8 mouse cellular contexts compared by ENCODE assay signal in genomic region chr6:72283914-72284313, GRCm38 (mm10). TPM values are rescaled to one million over a fixed set of nuclear protein-coding genes. Genes with fewer than 3 reads are reported as not detected.
DNase-seq lines count a peak whose midpoint lies in the region; ATAC-seq and TF ChIP-seq lines count a peak whose summit lies in the region.

No protein-coding gene starts in this region.

- H3K4me1 ChIP-seq in ES-Bruce4 (ENCODE audit: control insufficient read depth, insufficient read depth, low read length), result no peaks in the 10 kb centered on the region
- H3K4me1 ChIP-seq in lung, embryonic 14.5 days (ENCODE audit: insufficient read depth), result no peaks in the 10 kb centered on the region

- no peak overlapping the region for H3K4me3 ChIP-seq in ES-Bruce4 (ENCODE audit: low read depth, low read length)
- no peak overlapping the region for H3K4me3 ChIP-seq in lung, embryonic 14.5 days (ENCODE audit: low read depth, low read length)

- H3K27me3 ChIP-seq in ES-Bruce4 (ENCODE audit: control insufficient read depth, insufficient read depth, low read length, poor library complexity, severe bottlenecking), result no peaks in the 10 kb centered on the region
- no peaks in the 10 kb centered on the region for H3K27me3 ChIP-seq in lung, embryonic 14.5 days (ENCODE audit: insufficient read depth, low read length)

- WGBS in lung, embryonic 14.5 days, result 19% methylated on average over 4 of the region's 4 CpGs

- H3K36me3 ChIP-seq in ES-Bruce4 (ENCODE audit: control insufficient read depth, insufficient read depth, low read length, poor library complexity, severe bottlenecking), result no peaks in the 10 kb centered on the region
- no peaks in the 10 kb centered on the region for H3K36me3 ChIP-seq in lung, embryonic 14.5 days (ENCODE audit: insufficient read depth)

- no peak for TF ChIP-seq POLR2A in ES-Bruce4 (IDR thresholded peaks at IDR 0.05; ENCODE audit: insufficient read depth, low read length)

- no peak overlapping the region for H3K27ac ChIP-seq in ES-Bruce4 (ENCODE audit: insufficient read depth, low read length)
- no peak overlapping the region for H3K27ac ChIP-seq in lung, embryonic 14.5 days (ENCODE audit: low read depth)

- DNase-seq in adrenal gland, postnatal 10 days, result peak; percentile 60
- DNase-seq in adrenal gland, adult 8-10 months, result no peak
- DNase-seq in layer of hippocampus, adult 11-12 months (ENCODE audit: low spot score), result peak; percentile 59
- DNase-seq in layer of hippocampus, adult 9-10 months (ENCODE audit: low spot score), result no peak
- DNase-seq in embryo, embryonic 9.5 days (ENCODE audit: extremely low spot score), result peak; percentile 26
- peak; percentile 80 for DNase-seq in lung, embryonic 14.5 days
- DNase-seq in thymus, postnatal 14 days, result peak; percentile 44

- H3K9me3 ChIP-seq in ES-Bruce4 (replicated peaks; ENCODE audit: control insufficient read depth, insufficient read depth, low read length, poor library complexity, severe bottlenecking), result no peaks in the 10 kb centered on the region
- no peaks in the 10 kb centered on the region for H3K9me3 ChIP-seq in lung, embryonic 14.5 days (ENCODE audit: low read depth, low read length)

- no peak for TF ChIP-seq EP300 in ES-Bruce4 (IDR thresholded peaks at IDR 0.05; ENCODE audit: insufficient read depth, low read depth, low read length)

- H3K9ac ChIP-seq in ES-Bruce4 (ENCODE audit: low read depth, poor library complexity, severe bottlenecking), result no peak overlapping the region
- no peak overlapping the region for H3K9ac ChIP-seq in lung, embryonic 14.5 days

- no peak overlapping the region for H3K4me2 ChIP-seq in lung, embryonic 14.5 days

- ATAC-seq in lung, embryonic 14.5 days (ENCODE audit: insufficient read depth), result no peak; the same call in 1 of the 2 replicates

- TF ChIP-seq CTCF in ES-Bruce4 (IDR thresholded peaks at IDR 0.05; ENCODE audit: low read depth, low read length), result peak; percentile 60
- TF ChIP-seq CTCF in lung, embryonic 14.5 days (IDR thresholded peaks at IDR 0.05; ENCODE audit: low read depth), result peak; percentile 79

RNA-seq across cellular contexts. Expression of gene Sftpb, which starts 20.5 kb away (rescaled TPM):
- under 1 TPM in 1 of 2 experiments, not detected in 1; 0.24 TPM for total RNA-seq in adrenal gland, postnatal 10 days (2021)
- not detected for total RNA-seq in adrenal gland, adult 8-10 months (2022)
- not detected in 2 replicates for polyA plus RNA-seq in ES-Bruce4 (2011; ENCODE audit: insufficient read depth, insufficient read length, low read depth, missing spikeins)
- polyA plus RNA-seq in lung, embryonic 14.5 days (2014; fragmentation: Nextera tagmentation; extraction: Ambion mirVana), result 30.4 and 33.5 TPM in 2 replicates

RNA-seq across cellular contexts. Expression of gene Atoh8, which starts 48.5 kb away (rescaled TPM):
- total RNA-seq in adrenal gland, postnatal 10 days (2021), result 1 to 10 TPM; 7.0 to 7.9 TPM
- total RNA-seq in adrenal gland, adult 8-10 months (2022), result 1 to 10 TPM; 1.8 to 3.9 (median 2.2) TPM
- not detected in 2 replicates for polyA plus RNA-seq in ES-Bruce4 (2011; ENCODE audit: insufficient read depth, insufficient read length, low read depth, missing spikeins)
- polyA plus RNA-seq in lung, embryonic 14.5 days (2014; fragmentation: Nextera tagmentation; extraction: Ambion mirVana), result 18.7 and 19.3 TPM in 2 replicates

Comparison
In these comparisons a context has a peak if more than half of its experiments do, and no peak if none do; other contexts are left out.
1. DNase-seq: peak in adrenal gland, postnatal 10 days (single experiment), layer of hippocampus, adult 11-12 months (single experiment), embryo, embryonic 9.5 days (single experiment), lung, embryonic 14.5 days (single experiment) and thymus, postnatal 14 days (single experiment); none in adrenal gland, adult 8-10 months (single experiment) and layer of hippocampus, adult 9-10 months (single experiment).